Mouse (Mus musculus): ENCODE measurements at regions not wholly inside any gene's neighbourhood (a gene's known extent, or its start where the extent isn't known, plus 50 kb on each side); places are given as distances from the start of the nearest gene placed in this dataset.
"Not testable (repeated sequence)": the region's sequence is repeated elsewhere in the genome, so short reads cannot be mapped to it uniquely, and the experiment has no call there.

DNA sequence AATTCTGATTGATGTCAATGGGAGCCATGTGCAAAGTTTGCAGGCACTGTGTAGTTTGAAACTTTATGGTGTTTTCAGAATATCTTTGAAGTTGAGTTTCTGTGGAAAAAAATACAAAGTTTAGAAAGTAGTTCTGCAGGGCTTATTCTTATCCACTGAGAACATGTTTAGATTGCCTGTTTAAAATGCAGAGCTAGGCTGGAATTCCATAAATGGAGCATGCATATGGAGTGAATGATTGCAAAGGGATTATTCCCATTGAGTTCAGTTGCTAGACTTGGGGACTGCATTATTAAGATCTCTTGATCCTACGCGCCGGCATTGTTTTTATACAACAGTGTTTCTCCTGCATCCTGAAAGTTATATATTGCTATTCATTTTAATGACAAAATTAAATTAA is 397.8 kb upstream of the Gm21833 start:
- in situ Hi-C loops (cut with MboI; ENCODE audit: unreplicated experiment in 2 of 2) = no loop called here

DNA sequence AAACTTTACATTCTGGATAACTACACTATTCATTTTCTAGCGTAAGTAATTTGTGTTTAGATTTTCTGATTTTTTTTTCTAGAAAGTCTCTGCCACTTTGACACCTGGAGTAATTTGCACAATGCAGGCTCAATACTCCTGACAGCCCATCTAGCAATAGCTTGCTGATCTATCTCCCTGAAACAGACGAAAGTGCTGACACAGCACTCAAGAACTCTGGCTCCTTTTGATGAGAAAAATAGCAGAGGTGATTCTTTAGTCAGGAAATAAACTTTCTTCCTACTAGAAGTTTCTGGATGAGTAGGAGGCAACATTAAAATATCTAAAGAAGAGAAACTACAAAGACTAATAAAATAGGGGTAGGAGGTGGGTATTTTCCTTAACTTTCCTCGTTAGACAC is 397.1 kb upstream of the Gm21833 start:
- in situ Hi-C loops (cut with MboI; ENCODE audit: unreplicated experiment in 2 of 2) = no loop called here

DNA sequence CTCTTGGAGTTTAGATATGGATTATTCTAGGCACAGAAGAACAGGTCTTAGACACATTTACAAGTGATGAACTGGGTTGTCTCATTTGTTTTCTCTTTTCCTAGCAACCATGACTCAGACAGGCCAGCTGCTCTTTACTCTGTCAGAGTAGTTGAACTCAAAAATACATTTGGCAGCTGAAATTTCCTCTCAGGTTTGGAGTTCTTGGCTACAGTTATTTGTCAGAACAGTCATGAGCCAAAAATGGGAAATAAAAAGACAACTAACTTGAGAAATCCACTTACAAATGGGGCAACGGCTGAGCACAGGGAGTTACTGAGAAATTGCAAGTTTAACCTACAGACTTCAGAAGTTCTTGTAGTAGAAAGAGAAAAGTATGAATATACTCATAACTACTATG is 396.4 kb upstream of the Gm21833 start:
- in situ Hi-C loops (cut with MboI; ENCODE audit: unreplicated experiment in 2 of 2) = no loop called here

DNA sequence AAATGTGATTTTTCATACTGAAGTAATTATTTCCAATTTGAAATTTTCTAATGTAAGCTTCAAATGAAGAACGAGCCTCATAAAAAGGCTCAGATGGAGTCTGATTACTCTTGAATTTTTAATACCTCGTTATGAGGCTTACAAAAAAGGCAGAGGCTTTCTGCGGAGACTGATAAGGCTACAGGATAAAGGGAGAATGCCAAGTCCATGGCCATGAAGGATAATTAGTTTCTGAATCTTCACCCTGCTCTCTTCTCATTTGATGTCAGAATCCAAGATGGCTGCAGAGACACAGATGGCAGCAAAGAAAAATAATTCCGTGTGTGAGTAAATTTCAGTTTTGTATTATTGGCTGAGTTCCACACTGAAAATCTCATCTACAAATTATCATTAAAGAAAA is 367.3 kb upstream of the Gm21833 start:
- in situ Hi-C loops (cut with MboI; ENCODE audit: unreplicated experiment in 2 of 2) = no loop called here

DNA sequence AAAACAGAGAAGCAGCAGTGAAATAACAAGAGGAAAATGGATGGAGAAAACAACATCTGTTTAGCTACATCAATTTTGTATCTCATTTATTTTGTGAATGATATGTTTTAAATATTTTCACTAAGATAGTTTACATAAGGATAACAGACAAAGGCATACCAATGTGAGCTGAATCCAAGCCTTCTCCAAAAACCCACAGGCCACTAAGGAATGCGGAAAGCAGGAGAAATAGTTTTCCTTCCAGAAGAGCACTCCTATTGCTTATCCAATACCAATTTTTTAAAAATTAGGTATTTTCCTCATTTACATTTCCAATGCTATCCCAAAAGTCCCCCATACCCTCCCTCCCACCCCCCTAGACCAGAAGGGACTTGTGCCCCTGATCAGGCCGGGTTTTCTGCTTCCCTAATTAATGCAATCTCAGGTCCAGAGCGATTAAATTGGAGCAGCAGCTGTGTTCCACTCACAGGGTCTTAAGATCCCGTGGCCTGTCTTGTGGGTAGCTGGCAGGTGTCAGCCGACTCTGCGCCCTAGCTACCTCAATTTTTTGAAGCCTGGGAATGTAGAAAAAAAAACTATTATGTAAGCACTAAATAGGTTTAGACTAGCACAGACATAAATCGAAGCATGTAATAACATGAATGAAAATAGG is 357.3 kb upstream of the Gm21833 start:
- in situ Hi-C loops (cut with MboI; ENCODE audit: unreplicated experiment in 2 of 2) = no loop called here

DNA sequence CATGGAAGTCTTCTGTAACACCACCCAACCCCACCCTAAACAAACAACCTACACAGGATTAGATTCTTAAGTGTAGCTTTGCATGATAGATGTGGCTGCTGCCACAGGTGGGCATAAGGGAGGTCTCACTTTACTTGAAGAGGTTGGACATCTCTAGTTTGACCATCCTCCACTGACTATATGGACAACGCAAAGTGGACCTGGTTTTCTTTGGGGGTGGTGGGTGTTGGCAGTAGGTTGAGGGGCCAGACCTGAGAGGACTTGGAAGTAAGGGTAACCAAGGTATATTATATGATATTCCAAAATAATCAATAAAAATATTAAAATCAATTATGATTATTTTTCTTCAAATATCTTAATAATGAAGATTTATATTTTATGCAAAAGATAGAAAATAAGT is 307.8 kb upstream of the Gm21833 start:
- in situ Hi-C loops (cut with MboI; ENCODE audit: unreplicated experiment in 2 of 2) = loop anchor here (10.0 kb wide), 3 partner anchors 414 to 1196 kb away; no protein-coding TSS in a partner anchor

DNA sequence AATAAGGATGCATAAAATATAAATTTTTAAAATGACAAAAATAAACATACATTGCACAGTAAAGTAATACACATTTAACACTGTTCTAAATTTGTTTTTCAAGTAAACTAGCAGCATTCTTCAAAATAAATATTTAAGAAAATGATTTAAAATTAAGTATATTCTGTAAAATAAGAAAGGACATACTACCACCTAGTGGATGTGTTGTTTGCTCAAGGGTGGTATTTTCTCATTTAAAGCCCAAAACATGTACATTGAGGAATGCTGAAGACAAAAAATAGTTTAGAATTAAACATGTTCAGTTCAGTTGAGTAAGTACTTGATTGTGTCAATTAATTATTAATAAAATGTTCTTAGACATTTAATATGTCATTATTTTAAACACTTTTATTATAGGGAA is 306.6 kb upstream of the Gm21833 start:
- in situ Hi-C loops (cut with MboI; ENCODE audit: unreplicated experiment in 2 of 2) = loop anchor here (10.0 kb wide), 3 partner anchors 413 to 1197 kb away; no protein-coding TSS in a partner anchor

DNA sequence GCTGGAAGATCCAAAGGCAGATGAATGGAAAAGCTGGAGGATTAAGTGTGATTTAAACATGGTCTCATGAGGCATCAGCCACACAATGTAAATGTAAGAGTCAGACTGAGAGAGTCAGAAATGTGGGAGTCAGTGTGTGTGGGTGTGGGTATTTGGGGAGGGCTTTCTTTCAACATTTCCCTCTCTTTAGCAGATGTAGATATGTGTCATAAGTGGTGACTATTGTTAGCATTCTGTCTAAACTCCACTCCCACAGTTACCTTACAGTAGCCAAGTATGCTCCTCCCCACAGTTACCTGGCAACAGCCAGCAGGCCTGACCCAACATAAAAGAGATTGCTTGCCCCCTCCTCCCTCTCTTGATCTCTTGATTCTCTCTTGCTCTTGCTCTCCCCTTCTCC is 263.8 kb upstream of the Gm21833 start:
- in situ Hi-C loops (cut with MboI; ENCODE audit: unreplicated experiment in 2 of 2) = no loop called here

DNA sequence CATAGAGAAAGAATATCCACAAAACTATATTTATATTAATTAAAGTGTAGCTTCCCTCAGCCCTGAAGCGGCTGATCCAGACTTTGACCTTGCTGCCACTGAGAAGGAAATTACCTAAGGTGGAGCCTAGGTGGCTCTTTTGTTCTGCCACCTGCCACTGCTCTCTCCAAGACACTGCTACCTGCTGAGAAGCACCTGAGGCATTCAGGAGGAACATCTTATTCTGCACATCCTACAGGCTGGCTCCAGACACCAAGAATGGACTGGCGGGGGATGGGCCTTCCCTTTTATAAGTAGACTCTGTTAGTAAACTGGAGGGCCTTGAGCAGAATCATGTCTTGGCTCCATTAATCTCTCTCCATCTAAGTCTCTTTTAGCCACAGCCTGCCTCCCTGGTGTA is 231.7 kb upstream of the Gm21833 start:
- in situ Hi-C loops (cut with MboI; ENCODE audit: unreplicated experiment in 2 of 2) = not testable (repeated sequence)

DNA sequence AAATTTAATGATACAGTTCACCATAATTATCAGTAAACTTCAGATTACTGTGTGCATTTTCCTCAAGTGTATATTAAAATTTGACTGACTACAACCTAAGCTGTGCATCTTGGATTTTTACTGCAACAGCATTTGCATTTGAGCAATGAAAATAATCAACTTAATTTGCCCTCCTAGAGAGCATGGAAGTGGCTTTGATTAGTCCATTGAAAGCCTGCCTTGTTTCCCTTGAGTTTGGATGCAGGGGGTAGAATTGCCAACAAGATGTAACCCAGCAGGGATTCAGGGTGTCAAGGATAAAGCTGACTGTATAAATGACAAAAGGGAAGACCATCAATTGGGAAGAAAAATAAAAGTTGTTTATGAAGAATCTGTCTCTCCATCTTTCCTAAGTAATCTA is 226.1 kb upstream of the Gm21833 start:
- in situ Hi-C loops (cut with MboI; ENCODE audit: unreplicated experiment in 2 of 2) = no loop called here

Data from v-Abl transformed pro-B cells (cell line).